Mouse (Mus musculus): ENCODE data around the gene Mecom.

GRCm38 (mm10) chr3:30286529-30286928, 261.3 kb downstream of the Mecom start:
- no peak for TF ChIP-seq POLR2A (IDR thresholded peaks at IDR 0.05; ENCODE audit: insufficient read length, low read depth)
- TF ChIP-seq CEBPB (IDR thresholded peaks at IDR 0.05; ENCODE audit: insufficient read depth, poor library complexity, severe bottlenecking) = no peak
- TF ChIP-seq TCF12 (IDR thresholded peaks at IDR 0.05; ENCODE audit: insufficient read depth, poor library complexity, severe bottlenecking) = no peak
- no peak for TF ChIP-seq MYOD1 (IDR thresholded peaks at IDR 0.05; ENCODE audit: control insufficient read depth in 1 of 3, insufficient read length in 2 of 3, low read depth in 2 of 3)
- TF ChIP-seq USF1 (IDR thresholded peaks at IDR 0.05; ENCODE audit: low read depth) = no peak
- TF ChIP-seq MAX (IDR thresholded peaks at IDR 0.05; ENCODE audit: low read depth) = no peak
- TF ChIP-seq POLR2AphosphoS2 (IDR thresholded peaks at IDR 0.05; ENCODE audit: insufficient read length, low read depth) = no peak
- TF ChIP-seq REST (IDR thresholded peaks at IDR 0.05; ENCODE audit: insufficient read depth, insufficient read length) = no peak
- no peak for TF ChIP-seq TCF3 (IDR thresholded peaks at IDR 0.05; ENCODE audit: insufficient read length, low read depth)
- no peak for TF ChIP-seq E2F4 (IDR thresholded peaks at IDR 0.05; ENCODE audit: insufficient read depth)
